Mouse (Mus musculus) intestine, embryonic 16.5 days (tissue): ENCODE results near the gene Cwc27. TPM values are rescaled to one million over a fixed set of nuclear protein-coding genes. Genes with fewer than 3 reads are reported as not detected.

Experiments used
- ATAC-seq: fragments of 200-750 bp; cut with Nextera tagmentation; 2 replicates; pipeline ENCODE4 v1.8.0; 2017; ENCODE audit warnings: moderate TSS enrichment, moderate library complexity
- H3K27ac ChIP-seq: fragments of 300-500 bp; sonication (generic); 2 replicates; pipeline ENCODE4 v1.5.1; 2014; ENCODE audit warnings: mild to moderate bottlenecking, low read length
- H3K27me3 ChIP-seq: fragments of 300-500 bp; sonication (generic); replicated peaks from 2 replicates; pipeline ENCODE4 v1.6.1; 2014; ENCODE audit warnings: low read length, control low read depth, mixed read lengths; ENCODE audit not compliant: control insufficient read depth, insufficient read depth
- H3K36me3 ChIP-seq: fragments of 300-500 bp; sonication (generic); 2 replicates; pipeline ENCODE4 v1.6.1; 2014; ENCODE audit warnings: low read length, control low read depth; ENCODE audit not compliant: control insufficient read depth, insufficient read depth
- H3K4me1 ChIP-seq: fragments of 300-500 bp; sonication (generic); 2 replicates; pipeline ENCODE4 v1.6.1; 2014; ENCODE audit warnings: low read length, control low read depth, mixed read lengths; ENCODE audit not compliant: control insufficient read depth, insufficient read depth
- H3K4me2 ChIP-seq: fragments of 300-500 bp; sonication (generic); 2 replicates; pipeline ENCODE4 v1.6.1; 2014; ENCODE audit warnings: low read depth, low read length, control low read depth
- H3K4me3 ChIP-seq: fragments of 300-500 bp; sonication (generic); 2 replicates; pipeline ENCODE4 v1.5.1; 2014; ENCODE audit warnings: mild to moderate bottlenecking, low read length
- H3K9ac ChIP-seq: fragments of 300-500 bp; sonication (generic); 2 replicates; pipeline ENCODE4 v1.6.1; 2014; ENCODE audit warnings: low read depth, low read length
- H3K9me3 ChIP-seq: fragments of 300-500 bp; sonication (generic); 2 replicates; pipeline ENCODE4 v1.6.1; 2016; ENCODE audit warnings: low read length, control low read depth; ENCODE audit not compliant: control insufficient read depth
- WGBS: fragments of 180-500 bp; shearing (Covaris S2); extraction: QIAGEN DNeasy Blood & Tissue Kit; methylation state at CpG from one replicate; pipeline ENCODE4 v1.1.7; 2014; 5-methylcytosine and 5-hydroxymethylcytosine counted together
- polyA plus RNA-seq: library from polyadenylated mRNA; unstranded; fragments of >200 nt; fragmentation: Nextera tagmentation; extraction: Ambion mirVana; gene quantifications from 2 replicates; pipeline ENCODE4 v1.2.1, GENCODE M21; 2015

The Cwc27 gene
- polyA plus RNA-seq, 1 experiment from 2014 or later, result 26.0 TPM

- peak; percentile 62 for ATAC-seq
- Histone ChIP-seq H3K4me3 (no peak overlapping the region), H3K36me3 (no peaks in the 10 kb centered on the region), H3K27me3 (no peaks in the 10 kb centered on the region), H3K9ac (no peak overlapping the region), H3K27ac (no peak overlapping the region), H3K4me2 (no peak overlapping the region), H3K9me3 (no peaks in the 10 kb centered on the region), H3K4me1 (peaks cover 11% of the 10 kb centered on the region)
- WGBS, result 43% methylated on average over 11 of the region's 11 CpGs
These were observed 226.8 kb downstream of the Cwc27 start for GRCm38 (mm10) chr13:104590097-104590607.

- ATAC-seq, result no peak
- no peak overlapping the region for H3K9ac ChIP-seq
- H3K36me3 ChIP-seq, result no peaks in the 10 kb centered on the region
- no peaks in the 10 kb centered on the region for H3K27me3 ChIP-seq
- WGBS, result 62% methylated on average over 5 of the region's 5 CpGs
- no peak overlapping the region for H3K4me2 ChIP-seq
- peaks cover 11% of the 10 kb centered on the region for H3K4me1 ChIP-seq
- H3K27ac ChIP-seq, result no peak overlapping the region
- no peaks in the 10 kb centered on the region for H3K9me3 ChIP-seq
- H3K4me3 ChIP-seq, result no peak overlapping the region
These were observed 228.6 kb downstream of the Cwc27 start for GRCm38 (mm10) chr13:104588383-104588782.

Other genes starting within 250 kb of the Cwc27 start
- 20.6 and 21.1 TPM in 2 replicates for gene Srek1ip1, start 24.7 kb downstream of the Cwc27 start, polyA plus RNA-seq
- gene Shisal2b, start 46.8 kb upstream of the Cwc27 start, polyA plus RNA-seq, result 0.13 and 0.17 TPM in 2 replicates
- 2.1 and 2.2 TPM in 2 replicates for gene Rgs7bp, start 237.8 kb upstream of the Cwc27 start, polyA plus RNA-seq